Mouse (Mus musculus): Measurements from ENCODE around the gene Ambp. TPM values are rescaled to one million over a fixed set of nuclear protein-coding genes. Genes with fewer than 3 reads are reported as not detected.

The Ambp gene
- not detected in 2 replicates for polyA plus RNA-seq (2016; fragmentation: Nextera tagmentation; extraction: Ambion mirVana)

GRCm38 (mm10) chr4:63154699-63155098, at the start of gene Ambp:
Gene Ambp, minus strand, starts transcription at chr4:63154799.
- Histone ChIP-seq H3K4me3 (no peak within 1 kb of the TSS), H3K27ac (replicated peaks) (no peak within 1 kb of the TSS), H3K27me3 (replicated peaks; ENCODE audit: low read depth, poor library complexity, severe bottlenecking) (no peaks in the 10 kb centered on the region), H3K9me3 (no peaks in the 10 kb centered on the region), H3K36me3 (replicated peaks) (no peaks in the 10 kb centered on the region), H3K4me1 (no peaks in the 10 kb centered on the region)
- DNase-seq (ENCODE audit: low spot score), result no peak
- 66% methylated on average over 5 of the region's 5 CpGs for WGBS

- WGBS, result 84% methylated on average over 7 of the region's 7 CpGs
- Histone ChIP-seq H3K27me3 (replicated peaks; ENCODE audit: low read depth, poor library complexity, severe bottlenecking) (0 out of 2 replicates have a peak, but pooled peaks cover 2% of the 10 kb centered on the region), H3K9me3 (no peaks in the 10 kb centered on the region), H3K36me3 (replicated peaks) (no peaks in the 10 kb centered on the region), H3K4me1 (0 out of 2 replicates have a peak, but pooled peaks cover 12% of the 10 kb centered on the region), H3K27ac (replicated peaks) (no peak overlapping the region), H3K4me3 (no peak overlapping the region)
- no peak for DNase-seq (ENCODE audit: low spot score)
These were observed 49.3 kb upstream of the Ambp start for GRCm38 (mm10) chr4:63203874-63204273.

- no peak overlapping the region for H3K27ac ChIP-seq (replicated peaks)
- DNase-seq (ENCODE audit: low spot score), result no peak
- H3K4me1 ChIP-seq, result no peaks in the 10 kb centered on the region
- WGBS, result 88% methylated on average over 5 of the region's 5 CpGs
- no peaks in the 10 kb centered on the region for H3K9me3 ChIP-seq
- H3K36me3 ChIP-seq (replicated peaks), result no peaks in the 10 kb centered on the region
- H3K4me3 ChIP-seq, result no peak overlapping the region
- H3K27me3 ChIP-seq (replicated peaks; ENCODE audit: low read depth, poor library complexity, severe bottlenecking), result no peaks in the 10 kb centered on the region
These were observed 44.8 kb upstream of the Ambp start for GRCm38 (mm10) chr4:63199366-63199765.

GRCm38 (mm10) chr4:63194366-63194765, 39.8 kb upstream of the Ambp start:
- no peak for DNase-seq (ENCODE audit: low spot score)
- no peaks in the 10 kb centered on the region for H3K9me3 ChIP-seq
- WGBS, result 86% methylated on average over 2 of the region's 2 CpGs
- no peak overlapping the region for H3K27ac ChIP-seq (replicated peaks)
- H3K4me1 ChIP-seq, result peaks cover 19% of the 10 kb centered on the region
- no peak overlapping the region for H3K4me3 ChIP-seq
- no peaks in the 10 kb centered on the region for H3K36me3 ChIP-seq (replicated peaks)
- H3K27me3 ChIP-seq (replicated peaks; ENCODE audit: low read depth, poor library complexity, severe bottlenecking), result no peaks in the 10 kb centered on the region

- no peaks in the 10 kb centered on the region for H3K36me3 ChIP-seq (replicated peaks)
- DNase-seq (ENCODE audit: low spot score), result no peak
- peaks cover 27% of the 10 kb centered on the region for H3K4me1 ChIP-seq
- H3K27me3 ChIP-seq (replicated peaks; ENCODE audit: low read depth, poor library complexity, severe bottlenecking), result no peaks in the 10 kb centered on the region
- WGBS, result 62% methylated on average over 5 of the region's 5 CpGs
- H3K27ac ChIP-seq (replicated peaks), result no peak overlapping the region
- H3K9me3 ChIP-seq, result no peaks in the 10 kb centered on the region
- no peak overlapping the region for H3K4me3 ChIP-seq
These were observed 37.0 kb upstream of the Ambp start for GRCm38 (mm10) chr4:63191641-63192040.

- H3K27me3 ChIP-seq (replicated peaks; ENCODE audit: low read depth, poor library complexity, severe bottlenecking), result peaks cover 10% of the 10 kb centered on the region; the same call in 1 of the 2 replicates
- H3K4me3 ChIP-seq, result no peak overlapping the region
- 61% methylated on average over 21 of the region's 21 CpGs for WGBS
- H3K27ac ChIP-seq (replicated peaks), result peak overlapping the region; percentile 48; the same call in 1 of the 2 replicates
- no peaks in the 10 kb centered on the region for H3K9me3 ChIP-seq
- DNase-seq (ENCODE audit: low spot score), result peak; percentile 39
- H3K4me1 ChIP-seq, result peaks cover 28% of the 10 kb centered on the region
- no peaks in the 10 kb centered on the region for H3K36me3 ChIP-seq (replicated peaks)
These were observed 31.8 kb upstream of the Ambp start for GRCm38 (mm10) chr4:63186281-63186870.

GRCm38 (mm10) chr4:63181556-63181955, 27.0 kb upstream of the Ambp start:
- DNase-seq (ENCODE audit: low spot score), result peak; percentile 72
- 12% methylated on average over 5 of the region's 5 CpGs for WGBS
- no peak overlapping the region for H3K4me3 ChIP-seq
- no peaks in the 10 kb centered on the region for H3K36me3 ChIP-seq (replicated peaks)
- peaks cover 10% of the 10 kb centered on the region; the same call in 1 of the 2 replicates for H3K27me3 ChIP-seq (replicated peaks; ENCODE audit: low read depth, poor library complexity, severe bottlenecking)
- H3K4me1 ChIP-seq, result peaks cover 6% of the 10 kb centered on the region
- no peak overlapping the region for H3K27ac ChIP-seq (replicated peaks)
- H3K9me3 ChIP-seq, result no peaks in the 10 kb centered on the region

GRCm38 (mm10) chr4:63171969-63172685, 17.5 kb upstream of the Ambp start, which contains the start of gene Kif12:
Gene Kif12, minus strand, starts transcription at chr4:63172131.
- H3K36me3 ChIP-seq (replicated peaks), result no peaks in the 10 kb centered on the region
- no peak within 1 kb of the TSS for H3K27ac ChIP-seq (replicated peaks)
- H3K9me3 ChIP-seq, result peaks cover 2% of the 10 kb centered on the region; the same call in 1 of the 2 replicates
- no peaks in the 10 kb centered on the region for H3K4me1 ChIP-seq
- no peak within 1 kb of the TSS for H3K4me3 ChIP-seq
- WGBS, result 76% methylated on average over 4 of the region's 4 CpGs
- peaks cover 39% of the 10 kb centered on the region for H3K27me3 ChIP-seq (replicated peaks; ENCODE audit: low read depth, poor library complexity, severe bottlenecking)
- no peak for DNase-seq (ENCODE audit: low spot score)

- Histone ChIP-seq H3K27ac (replicated peaks) (no peak overlapping the region), H3K4me1 (no peaks in the 10 kb centered on the region), H3K4me3 (no peak overlapping the region), H3K36me3 (replicated peaks) (no peaks in the 10 kb centered on the region), H3K27me3 (replicated peaks; ENCODE audit: low read depth, poor library complexity, severe bottlenecking) (peaks cover 39% of the 10 kb centered on the region), H3K9me3 (peaks cover 2% of the 10 kb centered on the region; the same call in 1 of the 2 replicates)
- WGBS, result 56% methylated on average over 24 of the region's 24 CpGs
- DNase-seq (ENCODE audit: low spot score), result no peak
These were observed 16.5 kb upstream of the Ambp start for GRCm38 (mm10) chr4:63171122-63171521.

GRCm38 (mm10) chr4:63170061-63170460, 15.5 kb upstream of the Ambp start:
- peaks cover 39% of the 10 kb centered on the region for H3K27me3 ChIP-seq (replicated peaks; ENCODE audit: low read depth, poor library complexity, severe bottlenecking)
- no peaks in the 10 kb centered on the region for H3K36me3 ChIP-seq (replicated peaks)
- H3K9me3 ChIP-seq, result peaks cover 2% of the 10 kb centered on the region; the same call in 1 of the 2 replicates
- 90% methylated on average over 4 of the region's 4 CpGs for WGBS
- no peak overlapping the region for H3K27ac ChIP-seq (replicated peaks)
- no peak for DNase-seq (ENCODE audit: low spot score)
- no peaks in the 10 kb centered on the region for H3K4me1 ChIP-seq
- H3K4me3 ChIP-seq, result no peak overlapping the region

- no peak for DNase-seq (ENCODE audit: low spot score)
- whole genome bisulfite sequencing, result 87% methylated on average over 5 of the region's 5 CpGs
- Histone ChIP-seq H3K4me3 (no peak overlapping the region), H3K27ac (replicated peaks) (no peak overlapping the region; the same call in 1 of the 2 replicates), H3K27me3 (replicated peaks; ENCODE audit: low read depth, poor library complexity, severe bottlenecking) (peaks cover 24% of the 10 kb centered on the region), H3K9me3 (no peaks in the 10 kb centered on the region), H3K36me3 (replicated peaks) (no peaks in the 10 kb centered on the region), H3K4me1 (no peaks in the 10 kb centered on the region)
These were observed 11.7 kb upstream of the Ambp start for GRCm38 (mm10) chr4:63166323-63166722.

GRCm38 (mm10) chr4:63165636-63166035, 11.0 kb upstream of the Ambp start:
- Histone ChIP-seq H3K4me1 (no peaks in the 10 kb centered on the region), H3K36me3 (replicated peaks) (no peaks in the 10 kb centered on the region), H3K4me3 (no peak overlapping the region), H3K9me3 (no peaks in the 10 kb centered on the region), H3K27me3 (replicated peaks; ENCODE audit: low read depth, poor library complexity, severe bottlenecking) (peaks cover 17% of the 10 kb centered on the region), H3K27ac (replicated peaks) (no peak overlapping the region)
- WGBS, result 87% methylated on average over 4 of the region's 4 CpGs
- DNase-seq (ENCODE audit: low spot score), result no peak
